Mouse (Mus musculus) mouse trophoblast stem cell (cell line): Measurements from ENCODE around the gene Tk1.
"Not testable (repeated sequence)": the region's sequence is repeated elsewhere in the genome, so short reads cannot be mapped to it uniquely, and the experiment has no call there.

Source experiments
- in situ Hi-C, 2 experiments: fragments of 300-500 bp; cut with MseI, MboI; formaldehyde crosslinking; loops; 2 replicates in 1 of 2; 3 replicates in 1 of 2; pipeline ENCODE4 v1.15.1; 2025

Tk1 gene

DNA sequence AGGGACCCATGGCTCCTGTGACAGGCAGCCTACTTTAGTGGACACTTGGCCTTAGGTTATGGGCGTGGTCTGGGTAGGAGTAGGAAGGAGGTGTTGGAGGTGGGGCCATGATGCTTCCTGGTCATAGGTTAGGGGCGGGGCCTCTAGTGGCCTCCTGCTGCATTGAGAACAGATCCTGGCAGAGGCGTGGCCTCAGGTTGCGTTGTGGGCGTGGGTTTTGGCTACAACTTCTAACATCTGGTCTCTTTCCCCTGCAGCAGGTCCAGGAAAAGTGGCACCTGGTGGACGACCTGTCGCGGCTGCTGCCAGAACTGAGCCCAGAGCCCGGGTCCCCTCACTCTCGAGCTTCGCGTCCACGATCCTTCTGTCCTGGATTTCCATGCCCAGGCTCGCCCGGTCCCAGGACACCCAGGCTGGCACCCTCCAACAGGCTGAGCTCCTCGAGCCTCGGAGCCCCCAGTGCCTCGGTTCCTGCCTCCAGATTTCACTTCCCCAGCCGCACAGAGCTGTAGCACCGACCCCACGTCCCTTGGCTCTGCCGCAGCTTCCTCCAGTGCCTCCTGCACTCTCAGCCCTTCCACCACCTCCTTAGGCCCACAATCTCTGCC is 33.5 kb downstream of the Tk1 start:
- in situ Hi-C loops = no loop called here

GRCm38 (mm10) chr11:117791441-117791761 is 34.5 kb downstream of the Tk1 start:
- in situ Hi-C loops = no loop called here

DNA sequence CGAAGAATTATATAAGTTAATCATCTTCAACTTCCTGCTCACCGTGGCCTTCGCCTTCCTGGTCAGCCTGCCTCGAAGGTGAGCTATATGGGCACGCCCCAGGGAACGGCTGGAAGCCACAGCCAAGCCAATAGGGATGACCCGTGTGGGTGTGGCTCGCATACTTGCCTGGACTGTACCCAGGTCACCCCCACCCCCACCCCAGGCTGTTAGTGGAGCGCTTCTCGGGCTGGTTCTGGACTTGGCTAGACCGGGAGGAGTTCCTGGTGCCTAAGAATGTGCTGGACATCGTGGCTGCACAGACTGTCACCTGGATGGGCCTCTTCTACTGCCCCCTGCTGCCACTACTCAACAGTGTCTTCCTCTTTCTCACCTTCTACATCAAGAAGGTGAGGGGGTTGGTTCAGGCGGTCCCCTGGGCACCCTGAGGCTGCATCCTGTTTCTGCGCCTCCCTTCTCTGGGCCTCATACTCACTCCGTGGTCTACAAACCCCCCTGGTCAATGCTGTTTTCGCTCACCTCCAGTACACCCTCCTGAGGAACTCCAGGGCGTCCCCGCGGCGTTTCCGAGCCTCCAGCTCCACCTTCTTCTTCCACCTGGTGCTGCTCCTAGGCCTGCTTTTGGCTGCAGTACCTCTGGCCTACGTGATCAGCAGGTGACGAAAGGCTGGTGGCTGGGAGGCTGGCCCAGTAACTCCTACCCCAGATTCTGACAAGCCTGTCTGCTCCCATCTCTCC is 35.0 kb downstream of the Tk1 start:
- in situ Hi-C loops = no loop called here

- in situ Hi-C loops = no loop called here
Measured at GRCm38 (mm10) chr11:117790286-117790685, 35.6 kb downstream of the Tk1 start.

DNA sequence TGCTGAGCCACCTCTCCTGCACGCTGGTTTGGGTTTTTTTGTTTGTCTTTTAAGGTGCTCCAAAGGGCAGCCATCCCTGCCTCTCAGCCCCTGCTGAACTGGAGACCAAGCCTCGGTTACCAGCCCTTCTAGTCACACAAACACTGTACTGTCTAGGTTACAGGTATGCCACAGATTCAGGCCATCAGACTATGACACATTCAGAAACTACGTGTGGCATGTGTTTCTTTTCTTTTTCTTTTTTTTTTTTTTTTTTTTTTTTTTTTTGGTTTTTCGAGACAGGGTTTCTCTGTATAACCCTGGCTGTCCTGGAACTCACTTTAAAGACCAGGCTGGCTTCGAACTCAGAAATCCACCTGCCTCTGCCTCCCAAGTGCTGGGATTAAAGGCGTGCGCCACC is 37.4 kb downstream of the Tk1 start:
- in situ Hi-C loops = not testable (repeated sequence)

DNA sequence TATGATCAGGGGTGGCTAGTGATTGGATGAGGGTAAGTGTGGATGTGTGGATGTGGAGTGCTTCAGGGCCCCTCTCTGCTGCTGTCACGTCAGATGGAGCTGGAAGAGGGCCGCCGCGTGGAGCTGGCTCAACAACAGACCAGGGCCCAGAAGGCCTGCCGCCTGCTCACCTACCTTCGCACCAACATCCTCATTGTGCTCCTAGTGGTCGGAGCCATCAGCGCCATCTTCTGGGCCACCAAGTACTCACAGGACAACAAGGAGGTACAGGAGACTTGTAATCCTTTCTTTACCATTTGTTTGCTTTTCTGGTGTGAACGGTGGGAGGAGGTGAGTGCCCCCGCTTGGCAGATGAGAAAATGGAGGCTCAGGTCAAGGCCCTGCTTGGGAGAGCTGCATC is 39.6 kb downstream of the Tk1 start:
- in situ Hi-C loops = no loop called here

DNA sequence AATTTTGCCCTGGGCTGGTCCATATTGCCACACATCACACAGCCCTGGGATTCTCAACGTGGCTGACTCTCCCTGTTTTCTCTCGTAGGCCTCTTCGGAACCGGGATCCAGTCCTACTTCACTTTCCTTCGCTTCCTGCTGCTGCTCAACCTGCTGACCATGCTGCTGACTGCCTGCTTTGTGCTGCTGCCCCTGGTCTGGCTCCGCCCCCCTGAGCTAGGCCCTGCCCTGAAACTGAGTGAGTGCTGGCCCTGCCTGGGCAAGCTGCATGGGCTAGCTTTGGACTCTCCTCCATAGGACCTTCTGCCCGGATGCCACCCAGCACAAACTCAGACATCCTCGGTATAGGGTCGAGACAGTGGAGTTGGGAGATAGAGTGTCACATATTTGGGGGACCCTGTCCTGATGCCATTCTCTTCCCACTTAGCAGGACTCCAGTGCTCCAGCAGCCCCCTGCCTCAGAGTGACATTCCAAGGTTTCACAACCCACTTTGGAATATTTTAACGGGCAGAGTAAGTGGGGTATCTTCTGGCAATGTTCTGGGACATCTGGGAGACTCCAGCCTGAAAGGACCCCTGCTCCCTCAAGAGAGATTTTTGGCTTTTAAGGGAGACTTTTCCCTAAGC is 42.1 kb downstream of the Tk1 start:
- in situ Hi-C loops = no loop called here

DNA sequence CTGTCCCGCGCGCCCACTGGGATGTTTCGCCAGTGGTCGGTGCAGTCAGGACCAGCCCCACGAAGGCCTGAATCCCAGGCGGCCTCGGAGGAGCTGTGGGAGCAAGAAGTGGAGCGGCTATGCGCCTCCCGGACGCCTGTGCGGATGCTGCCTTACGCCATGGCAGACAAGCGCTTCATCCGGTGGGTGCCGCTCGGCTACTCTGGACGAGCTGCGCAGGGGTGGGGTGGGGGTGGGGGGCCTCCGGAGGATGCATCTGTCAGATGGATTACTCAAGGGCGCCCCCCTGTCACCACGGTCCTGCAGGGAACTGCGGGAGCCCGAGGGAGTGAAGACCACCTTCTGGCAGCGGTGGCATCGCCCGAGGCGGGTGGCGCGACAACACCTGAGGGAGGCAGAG is 42.8 kb downstream of the Tk1 start:
- in situ Hi-C loops = no loop called here

GRCm38 (mm10) chr11:117782705-117783034 is 43.2 kb downstream of the Tk1 start:
- in situ Hi-C loops = no loop called here

DNA sequence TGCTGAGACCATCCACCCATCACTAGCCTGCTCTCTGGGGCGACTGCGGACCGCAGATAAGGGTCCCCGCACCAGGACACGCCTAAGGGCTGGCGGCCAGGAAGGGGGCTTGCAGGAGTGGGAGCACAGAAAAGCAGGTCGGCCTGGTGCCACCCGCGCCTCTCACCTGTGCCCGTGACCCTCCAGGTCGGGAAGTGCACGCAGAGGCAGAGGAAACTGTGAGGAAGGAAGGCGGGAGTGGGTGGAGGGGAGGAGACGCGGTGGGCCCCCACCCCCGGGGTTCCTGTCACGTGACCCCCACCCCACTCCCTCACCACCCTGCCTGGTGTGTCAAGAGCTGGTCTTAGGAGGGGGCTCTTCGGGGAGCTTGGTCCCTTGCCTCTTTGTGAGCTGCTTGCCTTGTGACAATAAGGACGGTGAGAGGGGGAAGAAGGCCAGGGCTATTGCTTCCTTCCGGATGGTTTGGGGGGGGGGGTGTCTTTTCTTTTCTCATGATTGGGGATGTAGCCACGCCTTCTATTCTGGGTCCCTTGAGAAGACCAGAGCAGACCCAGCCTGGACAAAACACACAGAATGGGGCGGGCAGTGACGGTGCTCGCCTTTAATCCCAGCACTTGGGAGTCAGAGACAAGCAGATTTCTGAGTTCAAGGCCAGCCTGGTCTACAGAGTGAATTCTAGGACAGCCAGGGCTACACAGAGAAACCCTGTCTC is 43.7 kb downstream of the Tk1 start, which contains the start of the genes Tmc8 and Tmc6:
TSS of gene Tmc8 (plus strand) at position 84 of the 712 bp plus-strand sequence.
TSS of gene Tmc6 (minus strand) at position 206 of the 712 bp plus-strand sequence.
- in situ Hi-C loops = no loop called here

- in situ Hi-C loops = no loop called here
Measured at GRCm38 (mm10) chr11:117781199-117781821, 44.6 kb downstream of the Tk1 start.

GRCm38 (mm10) chr11:117780582-117781111 is 45.2 kb downstream of the Tk1 start:
- in situ Hi-C loops = no loop called here

DNA sequence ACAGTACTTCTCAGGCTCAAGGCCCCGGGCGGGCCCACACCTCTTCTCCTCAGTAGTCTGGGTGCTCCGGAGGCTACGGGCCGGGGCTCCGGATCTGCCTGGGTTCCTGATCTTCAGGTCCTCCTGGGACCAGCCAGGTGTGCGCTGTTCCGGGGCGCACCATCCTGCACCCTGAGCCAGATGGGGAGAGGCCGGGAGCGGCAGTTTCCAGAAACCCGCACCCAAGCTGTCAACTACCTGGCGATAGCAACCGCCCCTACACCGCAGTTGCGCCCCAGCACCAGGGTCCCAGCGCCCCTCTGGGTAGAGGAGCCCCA is 45.7 kb downstream of the Tk1 start:
- in situ Hi-C loops = no loop called here

DNA sequence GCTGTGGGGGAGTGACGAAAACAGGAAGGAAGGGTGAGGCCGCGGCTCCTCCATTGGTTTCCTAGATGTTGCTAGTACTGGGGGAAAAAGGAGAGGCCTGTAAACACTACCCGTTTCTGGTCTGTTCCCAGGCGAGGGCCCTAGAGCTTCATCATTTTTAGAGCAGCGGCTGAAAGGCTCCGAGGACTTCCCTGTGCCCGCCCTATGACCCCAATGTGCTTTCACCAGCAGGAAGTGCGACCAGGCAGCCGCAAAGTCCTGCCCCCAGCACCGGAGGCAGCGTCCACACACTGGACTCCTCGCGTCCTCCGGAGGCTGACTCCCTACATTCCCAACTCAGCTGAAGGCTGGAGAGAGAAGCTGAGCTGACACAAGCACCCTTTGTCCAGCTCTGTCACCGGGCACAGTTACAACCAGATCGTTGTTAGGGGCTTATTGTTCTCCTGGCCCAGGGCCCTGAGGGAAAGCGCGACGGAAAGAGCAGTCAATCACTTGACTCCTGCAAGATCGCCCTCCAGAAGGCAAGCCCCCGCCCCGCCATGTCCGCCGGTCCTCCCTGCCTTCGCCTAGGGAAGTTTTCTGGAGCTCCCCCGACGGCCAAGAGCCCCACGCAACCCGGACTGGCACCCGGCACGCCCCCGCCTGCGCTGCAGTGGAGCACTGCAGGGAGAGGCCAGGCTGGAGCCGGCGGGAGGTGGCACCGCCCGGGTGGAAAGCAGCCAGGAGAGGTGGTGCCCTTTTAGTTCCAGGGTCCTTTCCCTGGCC is 46.3 kb downstream of the Tk1 start:
- in situ Hi-C loops = no loop called here

- in situ Hi-C loops = no loop called here
Measured at GRCm38 (mm10) chr11:117778851-117779433, 47.0 kb downstream of the Tk1 start.

DNA sequence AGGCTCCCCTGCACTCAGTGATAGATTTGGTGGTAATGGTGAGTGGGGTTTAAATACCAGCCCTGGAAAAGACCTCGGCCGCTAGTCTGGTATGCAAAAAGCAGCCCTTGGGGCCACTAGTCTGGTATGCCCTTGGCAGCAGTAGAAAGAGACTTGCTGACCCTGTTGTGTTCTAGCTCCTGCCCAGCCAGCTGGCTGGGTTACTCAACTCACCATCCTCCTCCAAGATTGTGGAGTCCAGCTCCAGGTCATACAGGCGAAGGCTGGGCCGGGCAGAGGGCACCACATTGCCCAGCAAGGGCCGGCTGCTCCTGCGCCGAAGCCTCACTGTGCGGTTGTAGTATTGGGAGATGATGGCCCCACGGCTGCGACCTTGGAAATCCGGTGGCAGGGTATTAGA is 47.9 kb downstream of the Tk1 start:
- in situ Hi-C loops = no loop called here

GRCm38 (mm10) chr11:117777111-117777510 is 48.8 kb downstream of the Tk1 start:
- in situ Hi-C loops = no loop called here

GRCm38 (mm10) chr11:117776085-117776792 is 49.7 kb downstream of the Tk1 start:
- in situ Hi-C loops = no loop called here

DNA sequence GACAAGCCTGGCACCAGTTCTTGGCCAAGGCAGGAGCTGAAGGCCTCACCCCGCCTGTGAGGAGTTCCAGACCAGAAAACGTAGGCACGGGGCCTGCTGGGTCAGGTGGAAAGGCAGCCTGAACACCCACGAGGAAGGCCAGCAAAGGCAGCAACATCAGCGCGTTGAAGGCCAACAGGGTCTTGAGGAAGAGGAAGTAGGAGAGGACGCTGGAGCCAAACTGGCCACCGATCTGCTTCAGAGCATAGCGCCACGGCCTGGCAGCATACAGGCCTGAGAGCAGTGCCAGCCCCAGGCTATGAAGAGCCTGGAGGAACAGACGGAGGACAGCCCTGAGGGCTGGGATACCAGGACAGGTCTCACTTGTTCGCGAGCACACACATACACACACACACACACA is 50.4 kb downstream of the Tk1 start:
- in situ Hi-C loops = no loop called here

- in situ Hi-C loops = no loop called here
Measured at GRCm38 (mm10) chr11:117774925-117775324, 51.0 kb downstream of the Tk1 start.
